Mouse (Mus musculus) megakaryocyte, embryonic 14.5 days (primary cell): Measurements from ENCODE around the gene Plxnc1. TPM values are rescaled to one million over a fixed set of nuclear protein-coding genes. Genes with fewer than 3 reads are reported as not detected.

ENCODE experiments used
- H3K27me3 ChIP-seq: replicated peaks from 2 replicates; pipeline ENCODE3; 2012; ENCODE audit warnings: inconsistent platforms
- H3K36me3 ChIP-seq: replicated peaks from 2 replicates; pipeline ENCODE3; 2012; ENCODE audit warnings: low read length, inconsistent platforms, mixed read lengths
- H3K4me1 ChIP-seq: 2 replicates; pipeline ENCODE4 v1.6.1; 2012; ENCODE audit warnings: inconsistent platforms
- H3K4me3 ChIP-seq: replicated peaks from 2 replicates; pipeline ENCODE3; 2012; ENCODE audit warnings: moderate library complexity, mild to moderate bottlenecking, inconsistent platforms
- H3K9me3 ChIP-seq: 2 replicates; pipeline ENCODE4 v1.6.1; 2012; ENCODE audit warnings: inconsistent platforms
- FLI1 ChIP-seq: IDR thresholded peaks from 2 replicates; pipeline ENCODE4 v1.6.1; 2012; ENCODE audit warnings: low read length, inconsistent platforms, mixed read lengths
- GATA1 ChIP-seq: IDR thresholded peaks from 3 replicates; pipeline ENCODE4 v1.6.1; 2012; ENCODE audit warnings: mixed read lengths, low read length, inconsistent platforms, borderline replicate concordance
- polyA plus RNA-seq: library from polyadenylated mRNA; stranded (reverse); fragments of >175 nt; gene quantifications from 2 replicates; pipeline ENCODE4 v1.2.3, GENCODE M21; 2012; ENCODE audit warnings: low replicate concordance; ENCODE audit not compliant: insufficient read depth

The Plxnc1 gene
- polyA plus RNA-seq, 1 experiment, result 3.7 TPM

GRCm38 (mm10) chr10:94896950-94897349 lies 47.7 kb downstream of the Plxnc1 start:
- Histone ChIP-seq H3K9me3 (peaks cover 13% of the 10 kb centered on the region), H3K4me3 (peak overlapping the region; percentile 7), H3K36me3 (peaks cover 98% of the 10 kb centered on the region), H3K27me3 (no peaks in the 10 kb centered on the region), H3K4me1 (peaks cover 59% of the 10 kb centered on the region)
- no peak for TF ChIP-seq GATA1
- no peak for TF ChIP-seq FLI1

GRCm38 (mm10) chr10:94896311-94896710 lies 48.3 kb downstream of the Plxnc1 start:
- Histone ChIP-seq H3K36me3 (peaks cover 98% of the 10 kb centered on the region), H3K4me3 (no peak overlapping the region)

GRCm38 (mm10) chr10:94895876-94896275 lies 48.8 kb downstream of the Plxnc1 start:
- H3K27me3 ChIP-seq, result no peaks in the 10 kb centered on the region
- peaks cover 98% of the 10 kb centered on the region for H3K36me3 ChIP-seq
- H3K4me1 ChIP-seq, result peaks cover 67% of the 10 kb centered on the region
- H3K9me3 ChIP-seq, result peaks cover 13% of the 10 kb centered on the region
- no peak overlapping the region for H3K4me3 ChIP-seq
- no peak for TF ChIP-seq FLI1
- TF ChIP-seq GATA1, result no peak

More at GRCm38 (mm10) chr10:94896311-94896710, 48.3 kb downstream of the Plxnc1 start:
- H3K4me1 ChIP-seq, result peaks cover 63% of the 10 kb centered on the region
- H3K9me3 ChIP-seq, result peaks cover 13% of the 10 kb centered on the region
- TF ChIP-seq GATA1 (no peak), FLI1 (no peak)
- no peaks in the 10 kb centered on the region for H3K27me3 ChIP-seq

GRCm38 (mm10) chr10:94889735-94890134 lies 54.9 kb downstream of the Plxnc1 start:
- Histone ChIP-seq H3K4me3 (no peak overlapping the region), H3K27me3 (no peaks in the 10 kb centered on the region), H3K4me1 (peaks cover 52% of the 10 kb centered on the region), H3K36me3 (peaks cover 98% of the 10 kb centered on the region), H3K9me3 (peaks cover 25% of the 10 kb centered on the region)
- no peak for TF ChIP-seq GATA1
- no peak for TF ChIP-seq FLI1

- TF ChIP-seq FLI1, result no peak
- TF ChIP-seq GATA1, result no peak
- Histone ChIP-seq H3K36me3 (peaks cover 96% of the 10 kb centered on the region), H3K4me3 (no peak overlapping the region), H3K27me3 (no peaks in the 10 kb centered on the region), H3K4me1 (peaks cover 43% of the 10 kb centered on the region), H3K9me3 (peaks cover 3% of the 10 kb centered on the region)
These were observed 61.4 kb downstream of the Plxnc1 start for GRCm38 (mm10) chr10:94883216-94883615.

GRCm38 (mm10) chr10:94871506-94871905 lies 73.1 kb downstream of the Plxnc1 start:
- Histone ChIP-seq H3K4me3 (no peak overlapping the region), H3K9me3 (0 out of 2 replicates have a peak, but pooled peaks cover 5% of the 10 kb centered on the region), H3K36me3 (peaks cover 95% of the 10 kb centered on the region), H3K4me1 (peaks cover 44% of the 10 kb centered on the region), H3K27me3 (no peaks in the 10 kb centered on the region)
- TF ChIP-seq FLI1 (no peak), GATA1 (no peak)

- no peak overlapping the region for H3K4me3 ChIP-seq
- H3K9me3 ChIP-seq, result 0 out of 2 replicates have a peak, but pooled peaks cover 5% of the 10 kb centered on the region
- peaks cover 48% of the 10 kb centered on the region for H3K4me1 ChIP-seq
- H3K27me3 ChIP-seq, result no peaks in the 10 kb centered on the region
- peaks cover 95% of the 10 kb centered on the region for H3K36me3 ChIP-seq
- TF ChIP-seq FLI1, result no peak
- no peak for TF ChIP-seq GATA1
These were observed 73.5 kb downstream of the Plxnc1 start for GRCm38 (mm10) chr10:94871102-94871501.

GRCm38 (mm10) chr10:94866995-94867856 lies 77.4 kb downstream of the Plxnc1 start:
- H3K36me3 ChIP-seq, result peaks cover 99% of the 10 kb centered on the region
- no peaks in the 10 kb centered on the region for H3K27me3 ChIP-seq
- H3K4me1 ChIP-seq, result peaks cover 48% of the 10 kb centered on the region
- no peak for TF ChIP-seq FLI1
- no peak for TF ChIP-seq GATA1
- H3K4me3 ChIP-seq, result no peak overlapping the region
- 0 out of 2 replicates have a peak, but pooled peaks cover 5% of the 10 kb centered on the region for H3K9me3 ChIP-seq

GRCm38 (mm10) chr10:94865206-94865605 lies 79.4 kb downstream of the Plxnc1 start:
- Histone ChIP-seq H3K36me3 (peaks cover 98% of the 10 kb centered on the region), H3K9me3 (peaks cover 9% of the 10 kb centered on the region), H3K4me3 (no peak overlapping the region), H3K27me3 (no peaks in the 10 kb centered on the region), H3K4me1 (peaks cover 55% of the 10 kb centered on the region)
- no peak for TF ChIP-seq GATA1
- TF ChIP-seq FLI1, result no peak
